Mouse (Mus musculus) stomach, embryonic 14.5 days (tissue): ENCODE measurements around the gene Cacybp. TPM values are rescaled to one million over a fixed set of nuclear protein-coding genes. Genes with fewer than 3 reads are reported as not detected.

Experiments
- ATAC-seq: fragments of 200-750 bp; cut with Nextera tagmentation; 2 replicates; pipeline ENCODE4 v1.8.0; 2017; ENCODE audit warnings: low read depth, moderate TSS enrichment; ENCODE audit not compliant: insufficient number of reproducible peaks, insufficient read depth, low FRiP score
- H3K27ac ChIP-seq: fragments of 300-500 bp; sonication (generic); 2 replicates; pipeline ENCODE4 v1.5.1; 2014; ENCODE audit warnings: mild to moderate bottlenecking, low read length, moderate library complexity, mixed read lengths
- H3K27me3 ChIP-seq: fragments of 300-500 bp; sonication (generic); 2 replicates; pipeline ENCODE4 v1.6.1; 2014; ENCODE audit warnings: low read length, control low read depth, mixed read lengths; ENCODE audit not compliant: control insufficient read depth, insufficient read depth
- H3K36me3 ChIP-seq: fragments of 300-500 bp; sonication (generic); 2 replicates; pipeline ENCODE4 v1.6.1; 2014; ENCODE audit warnings: mild to moderate bottlenecking, control low read depth, low read length, moderate library complexity, mixed read lengths; ENCODE audit not compliant: control insufficient read depth, insufficient read depth
- H3K4me1 ChIP-seq: fragments of 300-500 bp; sonication (generic); 2 replicates; pipeline ENCODE4 v1.6.1; 2014; ENCODE audit warnings: low read length, control low read depth, mixed read lengths; ENCODE audit not compliant: control insufficient read depth, insufficient read depth
- H3K4me2 ChIP-seq: fragments of 300-500 bp; sonication (generic); replicated peaks from 2 replicates; pipeline ENCODE4 v1.6.1; 2014; ENCODE audit warnings: low read depth, low read length, control low read depth
- H3K4me3 ChIP-seq: fragments of 300-500 bp; sonication (generic); 2 replicates; pipeline ENCODE4 v1.5.1; 2014; ENCODE audit warnings: low read depth, low read length, control low read depth
- H3K9ac ChIP-seq: fragments of 300-500 bp; sonication (generic); replicated peaks from 2 replicates; pipeline ENCODE4 v1.6.1; 2014; ENCODE audit warnings: low read depth, mild to moderate bottlenecking, control low read depth, low read length, moderate library complexity, mixed read lengths
- H3K9me3 ChIP-seq: fragments of 300-500 bp; sonication (generic); 2 replicates; pipeline ENCODE4 v1.6.1; 2016; ENCODE audit warnings: low read depth, low read length, control low read depth; ENCODE audit not compliant: control insufficient read depth
- WGBS: fragments of 180-500 bp; shearing (Covaris S2); extraction: QIAGEN DNeasy Blood & Tissue Kit; methylation state at CpG from one replicate; pipeline ENCODE4 v1.1.7; 2014; 5-methylcytosine and 5-hydroxymethylcytosine counted together
- polyA plus RNA-seq: library from polyadenylated mRNA; unstranded; fragments of >200 nt; fragmentation: Nextera tagmentation; extraction: Ambion mirVana; gene quantifications from 2 replicates; pipeline ENCODE4 v1.2.1, GENCODE M21; 2014

Gene Cacybp
- polyA plus RNA-seq, 1 experiment from 2014 or later: 202 TPM

- Histone ChIP-seq H3K27ac (no peak overlapping the region), H3K9ac (no peak overlapping the region), H3K36me3 (peaks cover 24% of the 10 kb centered on the region), H3K4me2 (peak overlapping the region; percentile 51), H3K4me3 (peak overlapping the region; percentile 61; the same call in 1 of the 2 replicates), H3K4me1 (peaks cover 9% of the 10 kb centered on the region), H3K9me3 (no peaks in the 10 kb centered on the region), H3K27me3 (no peaks in the 10 kb centered on the region)
- 58% methylated on average over 3 of the region's 3 CpGs for WGBS
- no peak for ATAC-seq
These were observed 2.1 kb downstream of the Cacybp start for GRCm38 (mm10) chr1:160210566-160210965.

- no peak for ATAC-seq
- H3K27me3 ChIP-seq: no peaks in the 10 kb centered on the region
- peaks cover 30% of the 10 kb centered on the region for H3K36me3 ChIP-seq
- H3K27ac ChIP-seq: no peak overlapping the region
- H3K9me3 ChIP-seq: no peaks in the 10 kb centered on the region
- H3K4me1 ChIP-seq: peaks cover 9% of the 10 kb centered on the region
- 88% methylated on average over 2 of the region's 2 CpGs for WGBS
- no peak overlapping the region for H3K4me3 ChIP-seq
- H3K4me2 ChIP-seq: no peak overlapping the region
- H3K9ac ChIP-seq: no peak overlapping the region
These were observed 2.8 kb downstream of the Cacybp start for GRCm38 (mm10) chr1:160209844-160210243.

- H3K36me3 ChIP-seq: peaks cover 62% of the 10 kb centered on the region
These were observed 7.2 kb downstream of the Cacybp start for GRCm38 (mm10) chr1:160205486-160205885.

GRCm38 (mm10) chr1:160195337-160195663, 17.4 kb downstream of the Cacybp start:
- H3K27ac ChIP-seq: peak overlapping the region; percentile 72; the same call in 1 of the 2 replicates
- under 1% methylated on average over 13 of the region's 13 CpGs for WGBS
- H3K36me3 ChIP-seq: peaks cover 12% of the 10 kb centered on the region; the same call in 1 of the 2 replicates
- H3K4me1 ChIP-seq: no peaks in the 10 kb centered on the region
- H3K9ac ChIP-seq: peak overlapping the region; percentile 75
- H3K4me3 ChIP-seq: peak overlapping the region; percentile 79
- H3K9me3 ChIP-seq: no peaks in the 10 kb centered on the region
- no peak for ATAC-seq
- peak overlapping the region; percentile 59 for H3K4me2 ChIP-seq
- H3K27me3 ChIP-seq: no peaks in the 10 kb centered on the region

More at GRCm38 (mm10) chr1:160205486-160205885, 7.2 kb downstream of the Cacybp start:
- Histone ChIP-seq H3K27ac (no peak overlapping the region), H3K4me1 (no peaks in the 10 kb centered on the region), H3K4me2 (no peak overlapping the region), H3K9me3 (no peaks in the 10 kb centered on the region), H3K27me3 (no peaks in the 10 kb centered on the region), H3K4me3 (no peak overlapping the region), H3K9ac (no peak overlapping the region)
- no peak for ATAC-seq

GRCm38 (mm10) chr1:160194529-160195336, 17.9 kb downstream of the Cacybp start, which contains the start of gene Mrps14:
Gene Mrps14 (plus strand): TSS chr1:160195215.
- Histone ChIP-seq H3K27me3 (no peaks in the 10 kb centered on the region), H3K9me3 (no peaks in the 10 kb centered on the region), H3K27ac (peak within 1 kb of the TSS; percentile 72; the same call in 1 of the 2 replicates), H3K9ac (peak within 1 kb of the TSS; percentile 75), H3K4me3 (peak within 1 kb of the TSS; percentile 79), H3K36me3 (peaks cover 8% of the 10 kb centered on the region; the same call in 1 of the 2 replicates), H3K4me1 (no peaks in the 10 kb centered on the region), H3K4me2 (peak within 1 kb of the TSS; percentile 59)
- peak; percentile 100 for ATAC-seq
- 5% methylated on average over 31 of the region's 31 CpGs for WGBS

GRCm38 (mm10) chr1:160184506-160184905, 28.2 kb downstream of the Cacybp start:
- H3K36me3 ChIP-seq: no peaks in the 10 kb centered on the region
- ATAC-seq: peak; percentile 65; the same call in 1 of the 2 replicates
- H3K27me3 ChIP-seq: no peaks in the 10 kb centered on the region
- H3K9ac ChIP-seq: no peak overlapping the region
- no peak overlapping the region for H3K27ac ChIP-seq
- H3K9me3 ChIP-seq: no peaks in the 10 kb centered on the region
- no peak overlapping the region for H3K4me2 ChIP-seq
- WGBS: 20% methylated on average over 5 of the region's 5 CpGs
- H3K4me3 ChIP-seq: no peak overlapping the region
- H3K4me1 ChIP-seq: no peaks in the 10 kb centered on the region; the same call in 1 of the 2 replicates

GRCm38 (mm10) chr1:160181216-160181615, 31.5 kb downstream of the Cacybp start:
- H3K27me3 ChIP-seq: no peaks in the 10 kb centered on the region

GRCm38 (mm10) chr1:160176903-160177302, 35.8 kb downstream of the Cacybp start:
- 76% methylated on average over 8 of the region's 8 CpGs for WGBS

More at GRCm38 (mm10) chr1:160181216-160181615, 31.5 kb downstream of the Cacybp start:
- 72% methylated on average over 4 of the region's 4 CpGs for WGBS
- Histone ChIP-seq H3K9ac (no peak overlapping the region), H3K9me3 (no peaks in the 10 kb centered on the region), H3K4me1 (no peaks in the 10 kb centered on the region; the same call in 1 of the 2 replicates), H3K4me2 (no peak overlapping the region), H3K4me3 (no peak overlapping the region), H3K36me3 (no peaks in the 10 kb centered on the region), H3K27ac (no peak overlapping the region)
- ATAC-seq: no peak

More at GRCm38 (mm10) chr1:160176903-160177302, 35.8 kb downstream of the Cacybp start:
- no peak overlapping the region for H3K27ac ChIP-seq
- no peaks in the 10 kb centered on the region for H3K9me3 ChIP-seq
- H3K4me3 ChIP-seq: no peak overlapping the region
- H3K36me3 ChIP-seq: no peaks in the 10 kb centered on the region
- H3K4me1 ChIP-seq: no peaks in the 10 kb centered on the region; the same call in 1 of the 2 replicates
- no peak overlapping the region for H3K4me2 ChIP-seq
- no peak for ATAC-seq
- H3K27me3 ChIP-seq: no peaks in the 10 kb centered on the region
- no peak overlapping the region for H3K9ac ChIP-seq
